Mouse (Mus musculus) CH12.LX (cell line): ENCODE data around the gene Atoh7.

Experiments used
- CHD1 ChIP-seq: IDR thresholded peaks from 2 replicates; pipeline ENCODE4 v1.6.1; 2012; ENCODE audit warnings: low read depth, low read length, improper control_type of control experiment, inconsistent platforms
- CTCF ChIP-seq, 2 experiments: IDR thresholded peaks in 1 of 2; conservative IDR thresholded peaks in 1 of 2; 2 replicates each; pipeline ENCODE4 v1.5.1; 2011 to 2012; ENCODE audit warnings: low read depth in 2 of 2, low read length in 2 of 2, improper control_type of control experiment in 1 of 2, inconsistent platforms in 1 of 2, mild to moderate bottlenecking in 1 of 2, moderate library complexity in 1 of 2
- ELF1 ChIP-seq: IDR thresholded peaks from 2 replicates; pipeline ENCODE4 v1.6.1; 2014; ENCODE audit warnings: low read depth, mild to moderate bottlenecking, inconsistent platforms, low read length, improper control_type of control experiment
- EP300 ChIP-seq: IDR thresholded peaks from 2 replicates; pipeline ENCODE4 v1.6.1; 2011; ENCODE audit warnings: low read length, improper control_type of control experiment
- HCFC1 ChIP-seq: IDR thresholded peaks from 2 replicates; pipeline ENCODE4 v1.6.1; 2012; ENCODE audit warnings: low read depth, mild to moderate bottlenecking, inconsistent platforms, low read length, improper control_type of control experiment
- MAFK ChIP-seq: IDR thresholded peaks from 2 replicates; pipeline ENCODE4 v1.6.1; 2011; ENCODE audit warnings: low read length, improper control_type of control experiment; ENCODE audit not compliant: insufficient replicate concordance
- MEF2A ChIP-seq: IDR thresholded peaks from 2 replicates; pipeline ENCODE4 v1.6.1; 2014; ENCODE audit warnings: low read depth, mild to moderate bottlenecking, inconsistent platforms, low read length, improper control_type of control experiment, borderline replicate concordance
- POLR2A ChIP-seq: IDR thresholded peaks from 2 replicates; pipeline ENCODE4 v1.6.1; 2011; ENCODE audit warnings: low read depth, mild to moderate bottlenecking, improper control_type of control experiment, low read length
- POLR2AphosphoS2 ChIP-seq: IDR thresholded peaks from 2 replicates; pipeline ENCODE4 v1.6.1; 2011; ENCODE audit warnings: low read depth, low read length, improper control_type of control experiment
- RCOR1 ChIP-seq: conservative IDR thresholded peaks from 2 replicates; pipeline ENCODE4 v1.6.1; 2012; ENCODE audit warnings: low read depth, mild to moderate bottlenecking, inconsistent platforms, low read length, improper control_type of control experiment
- SIN3A ChIP-seq: IDR thresholded peaks from 2 replicates; pipeline ENCODE4 v1.6.1; 2012; ENCODE audit warnings: low read length, improper control_type of control experiment, inconsistent platforms
- USF1 ChIP-seq: IDR thresholded peaks from 2 replicates; pipeline ENCODE4 v1.6.1; 2014; ENCODE audit warnings: low read depth, mild to moderate bottlenecking, inconsistent platforms, low read length, improper control_type of control experiment
- USF2 ChIP-seq: conservative IDR thresholded peaks from 2 replicates; pipeline ENCODE4 v1.6.1; 2011; ENCODE audit warnings: low read depth, low read length, improper control_type of control experiment

GRCm38 (mm10) chr10:63089103-63089757 lies 10.2 kb upstream of the Atoh7 start:
- TF ChIP-seq CHD1 (no peak), POLR2A (no peak), POLR2AphosphoS2 (no peak), ELF1 (no peak), HCFC1 (no peak), USF2 (no peak), EP300 (no peak), USF1 (no peak), CTCF (conservative IDR thresholded peaks at IDR 0.05 in 1 of 2, IDR thresholded peaks at IDR 0.05 in 1 of 2; ENCODE audit: low read depth in 2 of 2, low read length in 2 of 2) (no peak), RCOR1 (no peak), SIN3A (no peak), MAFK (no peak), MEF2A (no peak)
